Mouse (Mus musculus) liver (tissue): ENCODE data around the gene Ecsit.
A peak's percentile ranks its signal among the peaks of the same experiment; 100 is the strongest.

Source experiments
- DNase-seq: peaks from one replicate; pipeline ENCODE4 v3.0.0-alpha.2; 2020; ENCODE audit warnings: mixed read lengths

Gene Ecsit

DNA sequence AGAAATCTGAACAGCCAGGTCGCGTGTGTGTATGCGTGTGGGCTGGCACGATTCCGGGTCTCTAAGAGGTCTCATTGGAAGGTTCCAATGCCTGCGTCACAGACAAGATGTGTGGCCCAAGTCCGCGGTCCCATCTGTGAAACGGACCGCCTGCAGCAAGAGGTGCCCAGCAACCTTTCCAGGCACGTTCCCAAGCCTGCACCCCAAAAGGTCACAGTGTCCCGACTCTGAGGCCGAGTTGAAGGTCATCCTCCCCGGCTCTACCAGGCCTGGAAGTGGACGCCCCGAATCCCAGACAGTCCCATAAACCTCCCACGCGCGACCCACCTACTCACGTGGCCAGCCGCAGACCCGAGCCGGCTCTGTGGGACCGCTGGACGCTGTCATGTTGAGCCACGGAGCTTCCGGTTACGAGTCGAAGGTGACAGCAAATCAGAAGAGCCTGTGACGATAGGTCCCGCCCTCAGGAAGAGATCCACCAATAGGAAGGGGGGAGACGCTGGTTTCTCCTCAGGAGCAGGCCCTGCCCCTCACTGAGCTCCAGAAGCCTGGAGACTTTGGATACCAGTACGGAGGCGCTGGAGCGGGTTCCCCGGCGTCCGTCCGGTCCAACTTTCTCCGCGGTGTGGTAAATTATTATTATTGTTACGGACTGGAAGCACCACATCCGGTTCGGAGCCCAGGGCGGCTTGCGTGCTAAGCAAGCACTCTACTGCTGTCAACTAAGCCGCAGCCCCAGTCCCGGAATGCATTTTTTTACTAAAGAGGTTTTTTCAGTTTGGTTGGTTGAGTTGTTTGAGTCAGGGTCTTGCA, at the start of gene Ecsit:
TSS of gene Ecsit (minus strand) at position 417 of the 813 bp plus-strand sequence.
- peak; percentile 93 for DNase-seq

DNA sequence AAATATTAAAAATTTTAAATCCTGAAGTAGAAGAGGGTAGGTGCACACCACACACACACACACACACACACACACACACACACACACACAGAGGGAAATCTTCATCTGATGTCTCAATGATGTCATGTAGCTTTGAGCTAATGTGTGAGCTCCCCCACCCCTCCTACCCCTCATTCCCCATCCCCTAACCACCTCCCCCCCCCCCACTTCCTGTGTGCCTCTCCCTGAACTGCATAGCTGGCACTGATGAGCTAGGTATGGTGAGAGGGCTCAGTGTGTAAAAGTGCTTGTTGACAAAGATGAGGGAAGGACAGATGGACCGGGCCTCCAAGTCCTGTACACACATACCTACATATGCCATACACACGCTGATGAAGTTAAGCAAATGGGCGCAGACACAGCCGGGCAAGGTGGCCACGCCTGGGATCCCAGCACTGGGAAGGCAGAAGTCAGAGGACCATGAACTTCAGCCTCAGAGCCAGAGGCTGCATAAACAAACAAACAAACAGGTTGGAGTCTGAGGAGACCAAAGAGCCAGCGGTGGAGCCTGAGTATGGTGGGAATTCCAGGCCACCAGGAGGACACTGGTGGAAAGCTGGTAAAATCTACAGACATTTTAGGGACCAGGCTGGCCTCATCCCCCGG, 49.1 kb upstream of the Ecsit start:
- DNase-seq, result peak; percentile 60

DNA sequence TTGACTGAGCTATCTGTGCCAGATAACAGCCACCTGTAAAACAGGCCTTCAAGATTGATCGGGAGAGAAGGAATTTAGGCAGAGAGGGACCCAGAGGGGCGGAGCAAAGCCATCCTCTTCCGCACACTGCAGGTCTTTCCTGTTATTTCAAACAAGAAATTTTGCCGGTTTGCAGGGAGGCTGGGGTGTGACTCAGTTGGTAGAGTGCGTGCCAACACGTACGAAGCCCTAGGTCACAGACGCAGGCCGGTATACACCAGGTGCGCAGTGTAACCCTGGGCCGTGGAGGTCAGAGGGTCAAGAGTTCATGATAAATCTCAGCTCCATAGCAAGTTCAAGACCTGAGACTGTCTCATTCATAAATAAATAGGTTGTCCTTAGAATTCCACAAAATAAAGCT, 47.0 kb upstream of the Ecsit start:
- peak; percentile 52 for DNase-seq

DNA sequence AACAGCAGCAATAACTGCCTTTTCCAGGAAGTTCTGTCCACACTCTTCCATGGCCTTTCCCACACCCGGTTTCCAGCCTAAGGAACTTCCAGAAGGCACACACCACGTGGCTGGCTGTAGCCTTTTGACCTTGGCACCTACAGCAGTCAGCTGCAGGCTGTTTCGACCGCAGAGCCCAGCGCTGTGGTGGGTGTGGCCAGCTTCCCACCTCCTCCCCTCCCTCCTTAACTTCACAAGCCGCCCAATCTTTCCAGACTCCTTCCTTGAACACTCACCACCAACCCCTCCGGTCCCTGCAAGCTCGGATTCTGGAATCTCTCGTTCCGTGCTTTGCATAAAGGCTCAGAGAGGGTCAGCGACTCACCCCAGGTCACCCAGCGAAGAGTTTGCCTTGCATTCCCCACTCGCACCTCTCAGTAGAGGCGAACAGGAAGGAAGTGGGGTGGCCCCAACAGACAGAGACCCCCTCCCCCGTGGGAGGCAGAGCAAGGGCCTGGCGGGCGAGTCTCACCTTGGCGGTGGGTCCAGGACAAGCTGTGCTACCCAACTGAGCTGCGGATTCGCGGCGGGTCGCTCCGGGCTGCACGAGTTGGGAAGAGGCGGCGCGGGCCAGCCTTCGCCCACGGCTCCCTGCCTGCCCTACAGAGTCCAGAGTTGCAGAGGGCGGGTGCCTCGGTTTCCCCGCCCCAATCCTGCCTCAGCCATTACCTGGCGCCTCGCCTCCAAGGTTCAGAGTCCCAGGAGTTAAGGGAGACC, 46.2 kb upstream of the Ecsit start:
- peak; percentile 82 for DNase-seq

DNA sequence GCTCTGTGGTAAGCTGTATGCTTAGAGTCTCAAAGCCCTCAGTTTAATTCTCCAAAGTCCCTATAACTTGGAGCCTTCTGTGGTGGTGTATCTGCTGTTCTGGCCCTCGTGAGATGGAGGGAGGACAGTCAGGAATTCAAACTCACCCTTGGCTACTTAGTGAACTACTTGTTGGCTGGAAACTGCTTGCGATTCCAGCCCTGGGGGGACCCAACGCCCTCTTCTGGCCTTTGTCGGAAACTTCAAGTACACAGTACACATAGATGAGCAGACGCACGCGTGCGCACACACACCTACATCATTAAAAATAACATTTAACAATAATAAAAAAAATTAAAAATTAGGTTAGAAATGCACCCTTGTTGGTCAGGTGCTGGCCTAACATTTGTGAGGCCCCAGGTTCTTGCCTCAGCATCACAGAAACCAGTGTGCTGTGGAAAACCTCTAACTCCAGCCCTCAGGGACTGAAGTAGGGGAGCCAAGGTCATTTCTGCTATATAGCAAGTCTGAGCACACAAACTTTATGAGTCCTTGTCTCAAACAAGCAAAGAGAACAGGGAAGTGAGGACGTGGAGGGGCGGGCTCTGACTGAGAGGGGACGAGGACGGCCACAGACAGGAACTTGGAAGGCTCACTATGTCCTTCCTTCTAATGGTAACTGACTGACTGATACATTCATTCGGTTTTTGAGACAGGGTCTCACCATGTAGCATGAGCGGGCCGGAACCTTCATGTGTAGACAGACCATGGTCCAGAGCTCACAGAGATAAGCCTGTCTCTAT, 40.2 kb upstream of the Ecsit start:
- DNase-seq, result no peak

DNA sequence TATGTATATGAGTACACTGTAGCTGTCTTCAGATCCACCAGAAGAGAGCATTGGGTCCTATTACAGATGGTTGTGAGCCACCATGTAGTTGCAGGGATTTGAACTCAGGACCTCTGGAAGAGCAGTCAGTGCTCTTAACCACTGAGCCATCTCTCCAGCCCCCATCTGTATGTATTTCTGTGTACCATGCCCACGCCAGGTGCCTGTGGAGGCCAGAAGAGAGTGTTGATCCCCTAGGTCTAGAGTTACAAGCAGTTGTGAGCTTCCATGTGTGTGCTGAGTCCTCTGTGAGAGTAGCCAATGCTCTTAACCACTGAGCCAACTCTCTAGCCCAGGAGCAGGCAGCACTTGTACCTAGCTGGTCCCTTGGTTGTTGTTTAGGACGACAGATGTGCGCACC, 38.9 kb upstream of the Ecsit start:
- no peak for DNase-seq

DNA sequence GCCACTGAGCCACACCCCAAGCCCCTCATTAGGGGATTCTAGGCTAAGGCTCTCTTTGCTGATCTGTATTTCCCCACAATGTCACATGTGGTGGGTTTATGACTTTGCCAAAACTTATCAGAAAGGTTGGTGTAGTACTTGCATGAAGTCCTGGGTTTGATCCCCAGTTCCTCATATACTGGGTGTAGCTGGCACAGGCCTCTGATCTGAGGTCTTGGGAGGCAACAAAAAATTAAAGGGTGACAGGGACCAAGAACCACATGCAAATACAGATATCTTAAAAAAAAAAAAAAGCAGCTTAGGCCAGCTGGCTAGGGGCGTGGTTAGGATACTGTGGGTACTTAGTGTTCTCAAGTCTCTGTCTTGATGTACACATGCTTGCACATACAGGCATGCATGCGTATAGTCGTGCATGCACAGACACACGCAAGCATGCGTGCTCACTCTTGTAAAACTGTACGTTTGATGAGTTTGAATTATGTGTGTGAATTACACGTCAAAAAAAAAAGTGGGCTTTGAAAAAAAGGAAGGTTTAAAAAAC, 37.9 kb upstream of the Ecsit start:
- DNase-seq, result no peak

DNA sequence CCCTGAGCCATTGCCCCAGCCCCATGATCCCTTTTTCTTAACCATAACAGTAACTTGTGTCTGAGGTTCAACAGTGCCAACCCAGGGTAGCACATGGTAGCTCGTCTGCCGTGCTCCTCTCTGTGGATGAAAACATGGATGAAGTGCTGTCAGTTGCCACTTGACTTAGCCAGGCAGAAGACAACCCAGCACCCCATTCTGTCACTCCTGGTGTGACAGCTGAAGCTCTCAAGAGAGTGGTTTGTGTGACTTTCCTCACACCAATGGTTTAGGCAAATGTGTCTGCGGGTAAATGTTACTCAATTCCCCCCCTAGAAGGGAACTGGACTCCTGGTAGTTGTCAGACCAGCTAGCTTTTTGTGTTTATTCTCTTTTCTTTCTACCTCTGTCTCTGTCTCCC, 36.8 kb upstream of the Ecsit start:
- no peak for DNase-seq

DNA sequence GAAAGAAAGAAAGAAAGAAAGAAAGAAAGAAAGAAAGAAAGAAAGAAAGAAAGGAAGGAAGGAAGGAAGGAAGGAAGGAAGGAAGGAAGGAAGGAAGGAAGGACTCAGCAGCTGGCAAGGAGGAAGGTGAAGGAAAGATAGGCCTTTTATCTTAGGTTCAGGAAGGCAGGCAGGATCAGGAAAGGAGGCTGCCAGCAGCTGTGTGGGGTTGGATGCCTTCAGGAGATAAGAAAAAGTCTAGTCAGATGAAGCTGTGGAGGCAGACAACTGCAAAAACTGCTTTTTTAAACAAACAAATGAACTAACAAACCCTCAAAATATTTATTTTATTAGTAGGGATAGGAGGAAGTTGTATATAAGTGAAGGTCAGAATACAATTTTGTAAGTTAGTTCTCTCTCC, 36.3 kb upstream of the Ecsit start:
- peak; percentile 74 for DNase-seq

DNA sequence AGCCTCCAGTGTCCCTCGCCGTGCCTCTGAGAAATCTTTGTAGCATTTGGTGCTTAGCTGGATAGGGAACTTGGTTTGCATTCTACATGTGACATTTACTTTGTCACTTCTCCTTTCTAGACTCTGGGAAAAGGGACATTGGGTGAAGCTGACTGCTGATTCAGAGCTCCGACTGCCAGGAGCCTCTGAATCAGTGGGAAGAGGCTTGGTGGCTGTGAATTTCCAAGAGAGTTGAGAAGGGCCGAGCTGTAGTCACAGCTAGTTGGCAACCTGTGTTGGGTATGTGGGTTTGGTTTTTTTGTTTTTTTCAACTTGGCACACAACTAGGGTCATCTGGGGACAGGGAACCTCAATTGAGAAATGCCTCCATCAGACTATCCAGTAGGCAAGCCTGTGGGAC, 34.3 kb upstream of the Ecsit start:
- DNase-seq, result no peak

DNA sequence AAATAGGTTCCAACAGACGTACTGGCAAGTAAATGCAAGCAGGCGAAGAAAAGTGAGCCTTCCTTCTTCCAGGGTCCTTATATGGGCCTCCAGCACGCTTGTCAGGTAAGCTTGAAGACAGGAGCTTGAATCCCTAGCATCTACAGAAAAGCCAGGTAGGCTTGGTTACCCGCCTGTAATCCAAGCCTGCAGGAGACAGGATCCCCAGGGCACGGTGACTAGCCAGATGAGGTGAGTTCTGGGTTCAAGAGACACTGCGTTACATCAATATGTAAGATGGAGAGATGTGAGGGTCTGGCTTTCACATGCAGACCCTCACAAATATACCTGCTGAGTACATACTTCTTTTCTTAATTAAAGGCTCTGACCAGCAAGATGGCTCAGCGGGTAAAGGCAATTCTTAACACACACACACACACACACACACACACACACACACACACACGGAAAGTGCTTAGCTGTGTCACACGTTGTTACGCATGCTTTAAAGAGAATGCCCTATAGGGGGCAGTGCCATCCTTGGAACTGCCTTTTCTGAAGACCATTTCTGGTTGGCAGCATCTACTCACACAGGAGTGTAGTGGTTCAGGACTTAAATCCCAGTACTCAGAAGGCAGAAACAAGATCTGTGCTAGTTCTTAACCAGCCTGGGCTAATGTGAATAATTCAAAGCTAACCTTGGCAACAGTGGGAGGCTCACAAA, 32.7 kb upstream of the Ecsit start:
- DNase-seq, result peak; percentile 78

DNA sequence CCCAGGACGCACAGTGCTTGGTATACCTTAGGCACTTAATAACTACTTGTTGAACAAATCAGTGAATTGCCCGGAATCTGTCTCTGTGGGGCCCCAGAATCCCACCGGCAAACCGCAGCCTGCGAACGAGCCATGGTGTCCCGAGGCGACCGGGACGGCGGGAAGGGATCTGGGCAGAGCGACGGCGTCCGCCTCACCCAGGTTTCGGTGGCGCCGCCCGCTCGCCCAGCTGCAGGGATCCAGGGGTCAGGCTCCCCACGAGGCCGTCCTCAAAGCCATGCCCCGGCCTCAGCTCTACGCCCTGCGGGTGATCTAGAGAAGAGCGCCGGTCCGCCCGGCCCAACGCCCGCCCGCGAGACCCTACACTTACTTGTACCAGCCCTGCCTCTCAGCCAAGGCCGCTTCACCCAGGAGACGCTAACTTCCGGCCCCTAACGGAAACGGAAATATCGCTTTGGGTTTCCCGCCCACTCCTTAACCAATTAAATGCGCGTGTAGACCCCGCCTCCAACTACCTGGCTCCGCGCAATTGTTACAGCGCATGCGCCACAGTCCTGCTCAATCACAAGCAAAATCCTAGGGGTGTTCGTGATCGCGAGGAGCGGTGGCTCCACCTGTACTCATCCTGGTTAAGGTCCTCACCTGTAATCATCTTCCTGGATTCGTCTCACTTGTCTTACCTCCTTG, 31.6 kb upstream of the Ecsit start, which contains the start of gene Elof1:
TSS of gene Elof1 (minus strand) at position 433 of the 687 bp plus-strand sequence.
- DNase-seq, result peak; percentile 97

DNA sequence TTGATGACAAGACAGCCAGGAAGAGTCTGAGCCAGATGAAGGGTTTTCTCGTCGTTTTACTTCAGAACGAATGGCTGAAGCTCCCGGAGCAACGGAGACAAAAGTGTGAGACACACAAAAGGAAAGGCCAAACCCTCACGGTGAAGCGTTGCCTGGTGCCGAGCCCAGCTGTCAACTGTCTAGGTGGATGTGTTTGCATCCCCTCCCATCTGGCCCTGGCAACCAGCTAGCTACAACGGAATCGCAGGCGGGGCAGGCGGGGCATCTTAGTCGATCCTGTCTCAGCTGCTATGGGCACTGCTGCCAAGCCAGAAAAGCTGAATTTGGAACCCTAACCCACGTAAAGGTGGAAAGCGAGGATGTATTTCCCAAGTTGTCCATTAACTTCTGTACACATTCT, 30.8 kb upstream of the Ecsit start:
- peak; percentile 41 for DNase-seq

DNA sequence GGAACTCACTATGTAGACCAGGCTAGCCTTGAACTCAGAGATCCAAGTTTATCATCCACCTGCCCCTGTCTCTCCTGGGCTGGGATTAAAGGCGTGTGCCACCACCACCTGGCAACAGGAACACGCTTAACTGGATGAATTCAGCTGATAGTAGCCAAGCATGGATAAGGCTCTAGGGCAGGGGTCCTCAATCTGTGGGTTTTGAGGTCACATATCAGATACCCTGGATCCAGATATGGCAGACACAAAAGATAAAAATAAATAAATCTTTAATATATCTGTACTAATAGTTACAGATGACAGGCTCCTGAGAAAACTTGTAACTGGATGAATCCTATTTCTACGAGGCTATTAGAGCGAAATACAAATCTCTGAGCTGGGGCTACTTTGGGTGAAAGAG, 30.4 kb upstream of the Ecsit start:
- no peak for DNase-seq

DNA sequence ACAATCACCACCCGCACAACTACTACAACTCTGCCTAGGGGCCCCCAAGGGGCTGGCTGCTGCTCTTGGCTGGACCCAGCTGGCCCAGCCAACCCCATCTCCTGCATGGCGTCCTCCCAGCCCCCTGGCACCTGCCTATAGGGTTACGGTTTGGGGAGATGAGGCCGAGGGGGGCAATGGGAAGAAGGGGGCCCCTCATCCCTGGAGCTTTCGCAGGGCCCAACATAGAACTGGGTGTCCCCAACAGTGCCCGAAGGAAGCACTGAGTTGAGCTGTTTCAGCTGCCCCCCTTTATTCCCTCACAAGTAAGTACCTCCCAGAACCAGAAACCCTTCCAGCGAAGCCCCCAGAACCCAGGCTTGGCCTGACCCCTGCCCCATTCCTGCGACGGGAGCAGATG, 23.0 kb upstream of the Ecsit start:
- DNase-seq, result no peak

DNA sequence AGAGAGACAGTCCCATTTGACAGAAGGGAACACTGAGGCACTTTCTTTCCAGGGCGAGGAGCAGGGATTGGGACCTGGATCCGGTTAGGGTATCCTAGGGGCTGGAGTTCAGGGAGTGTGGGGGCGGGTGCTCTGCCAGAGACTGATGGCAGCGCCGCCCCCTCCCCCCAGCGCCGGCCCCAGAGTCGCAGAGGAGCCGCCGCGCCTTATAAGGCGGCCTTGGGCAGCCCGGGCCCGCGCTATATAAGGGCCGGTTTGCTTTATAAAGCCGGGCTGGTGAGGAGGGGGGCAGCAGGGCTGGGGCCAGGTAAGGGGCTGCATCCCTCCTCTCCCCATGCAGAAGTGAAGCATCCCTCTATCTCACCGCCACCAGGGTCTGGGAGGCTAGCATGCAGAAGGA, 14.7 kb upstream of the Ecsit start:
- DNase-seq, result no peak

DNA sequence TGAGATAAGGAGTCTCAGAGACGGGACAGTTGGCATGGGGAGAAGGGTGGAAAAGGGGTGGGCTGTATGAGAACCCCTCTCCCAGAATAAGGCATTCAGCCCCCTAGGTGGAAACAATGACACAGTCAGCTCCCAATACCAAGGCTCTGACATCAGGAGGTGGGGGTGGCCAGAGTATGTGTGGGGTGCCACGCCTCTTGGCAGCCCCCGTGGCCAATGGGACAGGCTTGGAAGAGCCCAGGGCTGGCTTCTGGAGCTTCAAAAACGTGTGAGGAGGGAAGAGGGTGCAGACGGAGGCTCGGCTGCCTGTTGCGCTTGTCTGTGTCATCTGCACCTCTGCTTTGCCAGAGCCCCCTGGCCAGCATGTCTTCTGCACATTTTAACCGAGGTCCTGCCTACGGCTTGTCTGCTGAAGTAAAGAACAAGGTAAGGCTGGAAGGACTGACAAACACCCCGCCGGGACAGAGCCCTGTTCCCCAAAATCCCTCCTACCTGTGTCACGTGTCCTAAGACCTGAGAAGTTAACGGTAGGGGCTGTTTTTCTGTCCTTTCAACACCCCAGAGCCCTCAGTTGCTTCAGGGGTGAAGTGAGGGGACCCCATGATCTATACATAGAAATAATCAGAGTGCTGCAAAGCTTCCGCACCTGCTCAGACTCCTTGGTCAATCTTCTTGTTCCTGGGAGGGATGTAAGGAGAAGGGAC, 13.9 kb upstream of the Ecsit start, which contains the start of gene Cnn1:
TSS of gene Cnn1 (plus strand) at position 224 of the 704 bp plus-strand sequence.
- DNase-seq, result no peak

DNA sequence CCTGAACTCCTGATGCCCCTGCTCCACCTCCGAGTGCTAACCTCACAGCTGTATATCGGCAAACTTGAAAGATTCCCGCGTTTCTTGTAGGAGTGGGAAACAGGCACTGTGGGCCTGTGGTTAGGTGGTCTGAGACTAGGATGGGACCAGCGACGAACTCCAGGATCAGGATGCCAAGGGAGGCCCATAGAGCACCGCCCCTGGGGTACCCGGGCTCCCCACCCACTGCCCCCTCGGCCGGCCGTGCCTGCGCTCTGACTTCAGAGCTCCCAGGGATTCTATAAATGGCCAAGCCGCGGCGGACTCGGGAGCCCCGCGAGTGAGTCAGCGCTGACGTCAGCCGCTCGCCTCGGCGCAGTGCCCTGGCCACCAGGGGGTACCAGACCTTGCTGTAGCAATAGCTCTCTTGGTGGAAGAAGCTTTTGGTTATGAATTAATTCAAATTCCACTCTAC, 10.6 kb upstream of the Ecsit start:
- peak; percentile 87 for DNase-seq

DNA sequence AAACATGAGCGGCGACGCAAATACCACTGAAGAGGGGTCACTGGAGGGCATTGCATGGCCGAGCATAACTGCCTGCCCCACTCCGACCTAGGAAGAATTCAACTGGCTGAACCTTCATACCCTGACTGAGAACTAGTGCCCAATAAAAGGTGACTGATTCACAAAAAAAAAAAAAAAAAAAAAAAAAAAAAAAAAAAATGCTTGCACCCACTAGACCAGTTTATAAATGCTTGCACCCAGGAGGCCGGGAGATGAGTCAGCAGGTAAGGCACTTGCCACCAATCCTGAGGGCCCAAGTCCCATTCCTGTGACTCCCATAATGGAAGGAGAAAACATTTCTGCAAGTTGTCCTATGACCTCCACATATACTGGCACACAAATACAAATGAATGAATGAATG, 7.5 kb upstream of the Ecsit start:
- no peak for DNase-seq

DNA sequence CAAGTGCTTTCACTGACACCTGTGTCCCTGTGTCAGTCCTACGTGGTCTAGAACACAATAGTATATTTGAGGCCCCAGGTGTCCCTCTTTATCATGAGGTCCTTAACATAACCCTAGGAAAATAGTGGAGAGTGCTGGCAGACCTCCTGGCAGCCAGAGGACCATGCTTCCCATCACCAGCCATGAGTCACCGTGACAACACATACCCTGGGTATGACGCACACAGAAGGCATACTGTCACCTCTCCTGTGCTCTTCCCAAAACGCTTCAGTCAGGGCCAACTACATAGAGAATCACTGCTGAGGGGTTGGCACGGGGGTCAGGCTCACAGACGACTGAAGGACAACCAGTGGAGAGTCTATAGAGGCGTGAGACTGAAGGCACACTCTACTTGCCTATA, 4.7 kb upstream of the Ecsit start:
- DNase-seq, result no peak
